Mouse (Mus musculus) spleen, postnatal 14 days (tissue): ENCODE results near the gene Ankrd33.

Source experiments
- DNase-seq, 2 experiments: peaks; one replicate each; pipeline ENCODE4 v3.0.0; 2021 to 2022; ENCODE audit warnings: low spot score in 2 of 2

Gene Ankrd33

DNA sequence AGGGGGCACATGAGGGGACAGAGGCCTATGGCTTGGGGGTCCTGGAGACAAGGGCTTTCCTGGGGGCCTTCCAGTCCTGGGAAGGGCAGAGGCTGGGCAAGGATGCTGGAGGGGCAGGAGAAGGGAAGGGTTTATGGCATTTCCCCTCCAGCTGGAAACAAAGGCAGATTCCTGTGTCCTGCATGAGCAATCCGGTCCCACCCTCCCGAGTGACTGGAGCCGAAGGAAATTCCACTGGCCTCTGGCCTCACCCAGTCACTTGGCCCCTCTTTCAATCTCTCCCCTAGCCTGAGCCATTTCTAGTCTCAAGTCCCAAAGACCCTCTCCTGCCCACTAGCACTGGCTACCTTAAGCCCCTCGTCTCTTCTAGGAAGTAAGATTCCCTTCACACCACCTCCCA, 7.6 kb downstream of the Ankrd33 start:
- no peak for DNase-seq

GRCm38 (mm10) chr15:101125561-101125960, 10.0 kb downstream of the Ankrd33 start:
- DNase-seq = no peak

DNA sequence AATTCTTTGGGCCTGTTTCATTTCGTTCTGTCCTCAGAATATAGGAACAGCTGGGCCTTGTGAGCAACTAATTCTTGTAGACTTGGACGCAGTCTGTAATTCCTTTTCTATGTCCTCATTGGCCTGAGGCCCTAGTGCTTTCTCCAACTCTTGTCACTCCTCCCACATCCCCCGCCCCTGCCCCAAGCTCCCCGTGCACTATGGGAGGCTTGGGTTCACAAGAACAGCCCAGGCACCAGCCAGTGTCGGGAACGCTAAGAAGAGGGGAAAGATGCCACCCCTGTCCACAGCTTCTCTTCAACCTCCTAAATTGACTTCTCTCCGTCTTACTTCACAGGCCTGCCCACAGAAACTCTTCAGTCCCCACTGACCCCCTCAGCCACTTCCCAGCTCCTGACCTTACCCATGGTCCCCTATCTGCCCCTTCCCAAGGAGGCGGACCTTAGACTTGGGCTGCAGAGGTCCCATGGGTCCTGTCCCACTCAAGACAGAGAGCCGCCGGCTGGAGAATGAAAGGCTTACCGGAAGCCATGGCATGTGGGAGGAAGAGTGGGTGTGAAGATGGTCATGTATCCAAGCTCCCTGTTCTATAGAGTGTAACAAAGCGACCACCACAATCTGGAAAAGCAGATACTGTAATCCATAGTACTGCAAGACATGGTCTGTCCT, 11.5 kb downstream of the Ankrd33 start:
- no peak for DNase-seq

DNA sequence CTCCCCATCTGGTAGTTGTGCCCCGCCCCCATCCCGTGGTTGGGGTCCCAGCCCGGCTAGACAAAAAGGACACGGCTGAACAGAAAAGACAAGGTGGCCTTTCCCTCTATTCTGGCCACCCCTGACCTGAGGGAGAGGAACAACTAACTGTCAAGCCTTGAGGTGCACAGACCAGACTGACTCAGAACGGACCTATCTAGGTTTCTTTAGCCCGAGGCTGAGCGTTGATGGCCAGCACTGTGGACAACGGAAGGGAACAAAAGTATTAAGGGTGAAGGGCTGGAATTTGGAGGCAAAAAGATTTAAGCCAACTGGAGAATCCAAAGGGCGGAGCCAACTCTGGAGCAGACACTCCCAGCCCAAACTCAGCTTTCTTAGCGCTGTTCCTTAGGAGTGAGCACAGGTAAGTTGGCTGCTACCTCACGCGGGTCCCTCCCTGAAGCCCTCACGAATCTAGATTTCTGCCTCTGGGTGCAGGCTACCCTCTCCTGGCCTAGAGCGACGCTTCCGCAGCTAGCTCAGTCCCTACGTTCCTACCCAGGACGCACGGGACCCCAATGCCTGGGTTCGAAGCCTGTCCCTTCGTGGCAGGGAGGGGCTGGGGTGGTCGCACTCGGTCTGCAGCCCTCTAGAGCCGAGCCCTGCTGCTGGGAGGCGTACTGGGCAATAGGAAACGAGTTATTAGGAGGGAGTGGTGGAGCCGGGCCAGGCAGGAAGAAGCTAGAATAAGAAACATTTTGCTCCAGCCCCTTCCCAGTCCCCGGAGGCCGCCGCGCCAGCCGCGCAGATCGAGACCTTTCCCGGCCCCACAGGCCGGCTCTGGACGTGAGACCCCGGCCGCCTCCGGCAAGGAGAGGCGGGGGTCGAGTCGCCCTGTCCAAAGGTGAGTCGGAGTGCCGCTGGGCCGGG, 12.9 kb downstream of the Ankrd33 start, which contains the start of gene Acvrl1:
TSS of gene Acvrl1 (plus strand) at position 342 of the 909 bp plus-strand sequence.
- no peak for DNase-seq

GRCm38 (mm10) chr15:101129412-101129811, 13.9 kb downstream of the Ankrd33 start:
- DNase-seq = no peak

DNA sequence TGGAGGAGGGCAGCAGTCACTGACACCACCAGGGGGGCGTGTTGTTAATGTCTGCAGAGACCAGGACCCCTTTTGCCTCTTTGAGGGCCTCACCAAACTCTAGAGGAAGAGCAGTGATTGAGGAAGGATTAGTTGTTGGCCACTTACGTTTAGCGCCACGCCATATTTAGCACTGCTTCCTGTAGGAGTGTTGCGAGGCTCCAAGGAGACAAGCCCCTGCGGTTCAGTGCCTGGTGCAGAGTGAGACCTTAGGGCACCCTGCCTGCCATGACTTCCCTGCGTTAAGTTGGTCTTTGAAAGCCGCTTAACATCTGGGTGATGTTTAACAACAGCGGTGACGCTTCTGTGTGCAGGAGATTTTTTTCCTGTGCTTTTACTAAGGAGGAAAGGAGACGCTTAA, 15.9 kb downstream of the Ankrd33 start:
- DNase-seq = no peak

DNA sequence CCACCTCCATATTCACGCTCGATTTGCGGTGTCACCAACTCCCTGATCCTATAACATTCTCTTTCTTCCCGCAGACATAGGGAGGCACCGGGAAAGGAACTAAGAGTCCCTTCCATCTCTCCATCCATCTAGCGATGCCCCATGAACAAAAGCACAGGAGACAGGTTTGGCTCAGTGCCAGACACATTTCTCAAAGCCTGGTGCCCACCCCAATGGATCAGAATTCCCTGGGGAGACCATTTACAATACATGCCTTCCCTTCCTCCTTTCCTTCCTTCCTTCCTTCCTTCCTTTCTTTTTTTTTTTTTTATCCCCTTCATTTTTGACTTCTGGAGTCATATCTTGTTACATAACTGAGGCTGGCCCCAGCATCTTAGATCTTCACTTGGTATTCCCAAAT, 16.5 kb downstream of the Ankrd33 start:
- DNase-seq = no peak

- no peak for DNase-seq
These were observed 17.2 kb downstream of the Ankrd33 start for GRCm38 (mm10) chr15:101132761-101133160.

DNA sequence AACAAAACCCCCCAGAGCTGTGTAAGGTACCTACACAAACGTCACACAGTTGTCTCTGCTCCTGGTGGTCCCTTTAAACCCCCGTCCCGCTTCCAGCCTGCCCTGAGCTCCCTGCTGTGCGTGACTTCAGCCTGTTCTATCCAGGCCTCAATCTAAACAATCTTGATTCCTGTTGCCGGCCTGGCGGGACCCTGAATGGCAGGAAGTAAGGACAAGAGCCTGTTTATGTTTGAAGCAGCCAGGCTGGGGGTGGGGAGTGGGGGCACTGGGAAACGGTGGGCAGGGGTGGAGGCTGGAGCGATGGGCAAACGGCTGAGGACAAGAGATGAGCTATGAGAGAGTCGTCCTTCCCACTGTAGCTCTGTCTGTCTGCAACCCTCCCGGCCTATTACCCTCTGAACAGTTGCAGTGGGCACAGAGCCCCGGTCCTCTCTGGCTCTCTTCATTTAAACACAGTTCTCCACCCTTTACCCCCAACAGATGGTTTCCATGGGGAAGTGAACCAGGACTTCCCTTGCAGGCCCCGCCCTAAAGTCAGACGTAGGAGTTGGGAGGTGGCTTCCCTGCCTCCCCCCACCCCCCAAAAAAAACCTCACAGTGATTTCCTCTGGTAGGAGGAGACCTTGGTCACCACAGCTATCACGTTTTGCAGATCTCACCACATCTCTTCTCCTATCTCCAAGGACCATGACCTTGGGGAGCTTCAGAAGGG, 18.6 kb downstream of the Ankrd33 start:
- no peak for DNase-seq

- no peak for DNase-seq
These were observed 19.9 kb downstream of the Ankrd33 start for GRCm38 (mm10) chr15:101135405-101135804.

DNA sequence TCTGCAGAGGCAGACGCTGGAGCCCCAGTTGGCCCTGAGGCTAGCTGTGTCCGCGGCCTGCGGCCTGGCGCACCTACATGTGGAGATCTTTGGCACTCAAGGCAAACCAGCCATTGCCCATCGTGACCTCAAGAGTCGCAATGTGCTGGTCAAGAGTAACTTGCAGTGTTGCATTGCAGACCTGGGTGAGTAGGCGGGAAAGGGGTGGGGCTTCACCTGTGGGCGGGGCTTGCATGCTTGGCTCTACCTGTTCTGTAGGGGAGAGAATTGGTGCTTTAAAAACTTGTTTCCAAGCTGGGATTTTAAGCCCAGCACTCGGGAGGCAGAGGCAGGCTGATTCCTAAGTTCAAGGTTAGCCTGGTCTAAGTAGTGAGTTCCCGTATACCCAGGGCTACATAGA, 21.9 kb downstream of the Ankrd33 start:
- DNase-seq = no peak

DNA sequence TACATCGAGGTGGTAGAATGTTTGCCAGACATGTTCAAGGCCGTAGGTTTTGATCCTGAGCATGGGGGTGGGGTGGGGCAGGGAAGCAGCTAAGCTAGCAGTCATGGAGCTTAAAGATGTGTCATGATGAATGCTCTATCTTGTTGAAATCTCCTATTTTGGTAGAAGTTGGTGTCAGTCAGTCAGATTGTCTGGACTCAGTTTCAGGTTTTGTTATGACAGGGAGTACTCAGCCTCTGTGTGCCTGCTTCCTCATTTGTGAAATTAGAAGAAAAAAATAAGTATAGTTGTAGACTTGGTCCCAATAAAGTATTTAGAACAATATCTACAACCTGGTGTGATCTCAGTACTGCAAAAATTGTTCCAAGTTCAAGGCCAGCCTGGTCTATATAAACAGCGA, 23.1 kb downstream of the Ankrd33 start:
- no peak for DNase-seq

DNA sequence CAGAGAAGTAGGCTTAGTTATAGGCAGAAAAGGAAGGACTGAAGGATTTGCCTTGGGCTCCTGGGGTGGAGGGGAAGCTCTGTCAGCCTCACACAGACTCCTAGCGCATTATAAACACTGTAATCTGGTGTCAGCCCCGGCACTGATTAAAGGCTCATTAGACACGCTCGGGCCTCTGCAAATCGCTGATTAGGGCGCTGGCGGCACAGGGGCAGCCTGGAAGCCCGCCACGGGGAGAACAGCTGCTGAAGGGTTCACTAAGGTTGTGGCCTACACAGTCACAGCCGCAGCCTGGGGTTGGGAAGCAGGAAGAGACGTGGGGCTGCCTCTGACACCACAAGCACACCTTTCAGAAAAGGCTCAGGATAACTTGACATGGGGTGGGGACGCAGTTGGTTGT, 24.3 kb downstream of the Ankrd33 start:
- no peak for DNase-seq

DNA sequence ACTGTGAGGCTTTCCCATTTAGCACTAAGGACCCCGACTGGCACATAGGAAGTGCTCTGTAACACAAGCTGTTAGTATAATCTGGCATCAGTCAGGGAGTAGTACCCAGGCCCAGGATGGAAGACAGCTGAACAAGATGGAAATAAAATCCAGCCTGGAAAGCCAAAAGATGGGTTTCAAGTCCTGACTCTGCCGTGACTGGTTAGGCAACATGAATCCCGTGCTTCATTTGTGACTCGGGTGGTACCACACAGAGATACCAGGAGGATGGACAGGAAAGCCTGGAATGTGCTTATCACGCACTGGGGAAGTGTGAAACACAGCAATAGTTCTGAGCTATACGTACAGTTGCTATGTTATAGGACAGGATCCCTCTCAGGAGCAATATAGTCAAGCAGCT, 25.0 kb downstream of the Ankrd33 start:
- DNase-seq = no peak

DNA sequence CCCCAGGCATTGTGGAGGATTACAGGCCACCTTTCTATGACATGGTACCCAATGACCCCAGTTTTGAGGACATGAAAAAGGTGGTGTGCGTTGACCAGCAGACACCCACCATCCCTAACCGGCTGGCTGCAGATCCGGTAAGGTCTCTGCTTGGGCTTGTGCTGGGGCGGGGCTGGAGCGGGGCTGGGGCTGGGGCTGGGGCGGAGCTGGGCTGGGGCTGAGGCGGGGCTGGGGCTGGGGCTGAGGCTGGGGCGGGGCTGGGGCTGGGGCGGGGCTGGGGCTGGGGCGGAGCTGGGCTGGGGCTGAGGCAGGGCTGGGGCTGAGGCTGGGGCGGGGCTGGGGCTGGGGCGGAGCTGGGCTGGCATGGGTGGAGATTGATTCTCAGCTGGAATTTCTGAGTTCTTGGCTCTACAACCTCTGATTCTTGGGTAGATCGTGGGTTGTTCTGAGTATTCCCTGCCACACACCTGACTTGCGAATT, 25.5 kb downstream of the Ankrd33 start:
- no peak for DNase-seq

- DNase-seq = no peak
These were observed 27.1 kb downstream of the Ankrd33 start for GRCm38 (mm10) chr15:101142672-101143071.

- no peak for DNase-seq
These were observed 27.9 kb downstream of the Ankrd33 start for GRCm38 (mm10) chr15:101143494-101143893.

- no peak for DNase-seq
These were observed 28.6 kb downstream of the Ankrd33 start for GRCm38 (mm10) chr15:101144176-101144575.

GRCm38 (mm10) chr15:101144779-101145178, 29.2 kb downstream of the Ankrd33 start:
- DNase-seq = no peak

DNA sequence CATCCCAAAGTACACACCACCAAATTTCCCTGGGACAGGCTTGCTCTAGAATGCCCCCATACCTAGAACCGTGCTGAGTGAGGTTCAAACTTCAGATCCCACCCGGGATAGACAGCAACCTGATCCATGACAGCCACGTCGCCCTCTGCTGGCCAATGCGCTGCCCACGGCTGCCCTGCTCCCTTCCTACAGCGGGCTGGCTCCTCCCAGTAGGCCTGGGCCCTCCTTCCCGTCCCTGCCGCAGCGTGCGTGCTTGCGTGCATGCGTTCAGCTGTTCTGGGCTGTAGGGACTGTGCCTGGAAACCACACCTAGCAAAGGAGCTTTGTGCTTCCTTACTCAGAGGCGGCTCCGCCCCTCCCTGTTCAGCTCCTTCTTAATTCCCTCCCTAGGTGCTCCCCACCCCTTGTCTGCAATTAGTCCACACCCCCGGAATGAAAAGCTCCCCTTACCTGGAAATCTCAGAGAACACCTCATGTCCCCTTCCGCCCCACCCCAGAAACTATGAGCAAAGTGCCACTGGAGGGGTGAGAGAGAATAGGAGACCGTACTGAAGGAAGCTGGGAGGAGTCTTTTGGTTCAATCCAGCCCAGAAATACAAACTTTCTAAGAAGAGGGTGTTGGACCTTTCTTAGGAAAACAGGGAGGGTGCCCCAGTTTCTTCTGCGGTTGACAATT, 30.0 kb downstream of the Ankrd33 start:
- peak; percentile 71 to 84 for DNase-seq

GRCm38 (mm10) chr15:101146100-101146965, 30.8 kb downstream of the Ankrd33 start:
- DNase-seq = no peak
